Mouse (Mus musculus) liver, embryonic 11.5 days (tissue): ENCODE results near the gene Cnot11. TPM values are rescaled to one million over a fixed set of nuclear protein-coding genes. Genes with fewer than 3 reads are reported as not detected.

Source experiments
- polyA plus RNA-seq: library from polyadenylated mRNA; unstranded; fragments of >200 nt; fragmentation: Nextera tagmentation; extraction: Ambion mirVana; gene quantifications from 2 replicates; pipeline ENCODE4 v1.2.1, GENCODE M21; 2014

Gene Cnot11
- polyA plus RNA-seq, 1 experiment from 2014 or later: 24.3 TPM

Other genes starting within 250 kb of the Cnot11 start
- gene Rpl31, start 167.2 kb upstream of the Cnot11 start, polyA plus RNA-seq: 694 and 768 TPM in 2 replicates
- 6.7 and 9.3 TPM in 2 replicates for gene Tbc1d8, start 56.2 kb upstream of the Cnot11 start, polyA plus RNA-seq
- 27.5 and 29.6 TPM in 2 replicates for gene Rnf149, start 42.4 kb downstream of the Cnot11 start, polyA plus RNA-seq
- gene Creg2, start 116.5 kb downstream of the Cnot11 start, polyA plus RNA-seq: not detected in 2 replicates
- 0.17 and 0.53 TPM in 2 replicates for gene Rfx8, start 186.0 kb downstream of the Cnot11 start, polyA plus RNA-seq